Mouse (Mus musculus) gastrocnemius, postnatal 36 days (tissue): ENCODE data around the gene Samd1. TPM values are rescaled to one million over a fixed set of nuclear protein-coding genes. Genes with fewer than 3 reads are reported as not detected.

ENCODE experiments used
- DNase-seq, 2 experiments: peaks; one replicate each; pipeline ENCODE4 v3.0.0; 2022
- intact Hi-C: fragments of 180-260 bp; cut with DNase I; formaldehyde crosslinking; loops from one replicate; pipeline ENCODE4 v1.15.1; 2025
- long read RNA-seq, 2 experiments: library from polyadenylated mRNA; stranded (forward); transcript quantifications; one replicate each; pipeline ENCODE4 v2.0.0; 2021
- total RNA-seq, 2 experiments: library from RNA; stranded (reverse); gene quantifications; 2 replicates each; pipeline ENCODE4 v1.2.3; 2021

The Samd1 gene
- total RNA-seq, result 10 to 100 TPM; 13.0 TPM
- long read RNA-seq, experiment 1, partial matches to known transcripts, result 2 of 2 reads
- long read RNA-seq, experiment 1, other reads (novel, unspliced or antisense), result 0 of 2 reads
- long read RNA-seq, experiment 2, partial matches to known transcripts, result 1 of 3 reads
- long read RNA-seq, experiment 2, other reads (novel, unspliced or antisense), result 0 of 3 reads

DNA sequence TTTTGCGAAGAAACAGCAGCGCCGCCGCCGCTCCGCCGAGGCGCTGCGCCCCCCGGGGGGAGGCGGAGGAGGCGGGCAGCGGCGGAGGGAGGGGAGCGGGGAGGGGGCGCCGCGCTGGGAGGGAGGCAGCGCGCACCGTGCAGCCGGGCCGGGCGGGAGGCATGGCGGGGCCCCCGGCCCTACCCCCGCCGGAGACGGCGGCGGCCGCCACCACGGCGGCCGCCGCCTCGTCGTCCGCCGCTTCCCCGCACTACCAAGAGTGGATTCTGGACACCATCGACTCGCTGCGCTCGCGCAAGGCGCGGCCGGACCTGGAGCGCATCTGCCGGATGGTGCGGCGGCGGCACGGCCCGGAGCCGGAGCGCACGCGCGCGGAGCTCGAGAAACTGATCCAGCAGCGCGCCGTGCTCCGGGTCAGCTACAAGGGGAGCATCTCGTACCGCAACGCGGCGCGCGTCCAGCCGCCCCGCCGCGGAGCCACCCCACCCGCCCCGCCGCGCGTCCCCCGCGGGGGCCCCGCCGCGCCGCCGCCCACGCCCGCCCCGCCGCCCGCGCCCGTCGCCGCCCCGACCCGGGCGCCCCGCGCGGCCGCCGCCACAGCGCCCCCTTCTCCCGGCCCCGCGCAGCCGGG is at the start of gene Samd1:
Samd1 (plus strand) TSS at position 162 of the 631 bp plus-strand sequence.
- intact Hi-C loops, result no loop called here

DNA sequence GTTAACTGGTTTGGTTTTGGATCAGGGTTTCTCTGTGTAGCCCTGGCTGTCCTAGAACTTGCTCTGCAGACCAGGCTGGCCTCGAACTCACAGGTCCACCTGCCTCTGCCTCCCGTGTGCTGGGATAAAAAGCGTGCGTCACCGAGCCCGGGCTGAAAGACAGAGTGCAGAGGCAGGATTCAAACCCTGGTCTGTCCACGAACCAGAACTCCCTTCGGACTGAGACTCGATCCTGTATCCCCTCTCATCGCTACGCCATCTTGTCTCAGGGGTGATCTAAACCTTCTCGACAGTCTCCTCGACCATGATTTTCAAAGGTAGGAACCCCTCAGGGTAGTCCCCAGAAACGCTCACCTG is 42.7 kb upstream of the Samd1 start:
- intact Hi-C loops, result loop anchor here (5.0 to 10.0 kb wide), 3 partner anchors 57 to 292 kb away; no protein-coding TSS in a partner anchor

More for the DNA sequence above, at the start of gene Samd1:
- peak; percentile 23 to 47 for DNase-seq

DNA sequence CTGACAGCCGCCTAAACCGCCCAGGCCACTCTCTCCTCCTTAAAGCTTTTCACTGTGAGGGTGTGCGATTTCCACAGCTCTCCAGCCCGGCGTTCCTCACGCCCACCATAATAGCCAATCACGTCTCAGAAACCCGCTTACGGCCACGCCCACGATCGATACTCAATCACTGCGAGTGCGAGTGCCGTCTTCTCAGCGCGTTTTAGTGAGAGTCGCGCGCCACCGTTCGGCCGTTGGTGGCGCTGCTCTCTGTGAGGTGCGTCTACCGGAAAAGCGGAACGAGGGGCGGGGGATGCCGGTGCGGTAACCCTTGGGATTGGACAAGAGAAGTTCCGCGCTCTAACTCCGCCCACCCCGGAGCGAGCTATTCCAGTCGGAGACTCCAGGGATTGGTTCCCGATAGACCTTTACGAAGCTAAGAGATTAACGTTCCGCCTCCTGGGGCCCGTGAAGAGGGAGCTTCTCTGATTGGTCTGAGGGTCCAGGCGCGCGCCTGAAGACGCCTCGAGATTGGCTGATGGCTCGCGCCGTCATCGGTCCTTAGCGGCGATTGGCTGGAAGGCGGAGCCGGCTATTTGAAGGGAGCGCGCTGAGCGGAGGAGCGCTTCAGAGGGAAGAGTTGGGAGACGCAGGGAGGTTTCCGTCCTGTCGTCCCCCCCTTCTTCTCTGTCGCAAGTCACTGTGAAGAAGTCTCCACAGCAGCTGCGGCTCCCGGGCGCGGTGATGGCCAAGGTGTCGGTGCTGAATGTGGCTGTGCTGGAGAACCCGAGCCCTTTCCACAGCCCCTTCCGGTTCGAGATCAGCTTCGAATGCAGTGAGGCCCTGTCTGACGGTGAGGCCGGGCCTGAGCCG is 42.1 kb upstream of the Samd1 start, which contains the start of the genes Gm10644 and Asf1b:
Gm10644 (minus strand) TSS at position 100 of the 852 bp plus-strand sequence.
Asf1b (plus strand) TSS at position 402 of the 852 bp plus-strand sequence.
- intact Hi-C loops, result loop anchor here (5.0 to 10.0 kb wide), 3 partner anchors 58 to 293 kb away; no protein-coding TSS in a partner anchor
- peak; percentile 92 to 97 for DNase-seq

More for the DNA sequence above, 42.7 kb upstream of the Samd1 start:
- no peak for DNase-seq

GRCm38 (mm10) chr8:83955958-83956218 is 41.6 kb upstream of the Samd1 start:
- intact Hi-C loops, result loop anchor here (5.0 to 10.0 kb wide), 3 partner anchors 59 to 294 kb away; no protein-coding TSS in a partner anchor
- no peak for DNase-seq

DNA sequence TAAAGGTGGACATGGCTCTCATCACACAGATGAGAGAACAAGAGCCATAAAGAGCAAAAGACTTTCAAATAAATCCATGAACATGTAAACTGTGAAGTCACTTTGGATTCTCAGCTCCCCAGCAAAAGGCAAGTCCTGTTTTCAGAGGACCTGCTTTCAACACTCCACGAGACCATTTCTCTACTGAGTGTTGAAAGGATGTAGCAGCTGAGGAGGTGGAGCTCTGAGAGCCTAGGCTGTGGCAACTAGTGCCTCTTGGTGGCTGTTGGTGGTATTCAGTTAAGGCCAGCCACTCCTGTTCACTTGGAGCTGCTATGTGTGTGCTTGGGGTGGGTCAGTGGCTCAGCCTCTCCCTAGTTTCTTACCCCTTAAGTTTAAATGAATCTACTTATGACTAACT is 40.7 kb upstream of the Samd1 start:
- intact Hi-C loops, result loop anchor here (5.0 to 10.0 kb wide), 3 partner anchors 59 to 294 kb away; no protein-coding TSS in a partner anchor
- no peak for DNase-seq

DNA sequence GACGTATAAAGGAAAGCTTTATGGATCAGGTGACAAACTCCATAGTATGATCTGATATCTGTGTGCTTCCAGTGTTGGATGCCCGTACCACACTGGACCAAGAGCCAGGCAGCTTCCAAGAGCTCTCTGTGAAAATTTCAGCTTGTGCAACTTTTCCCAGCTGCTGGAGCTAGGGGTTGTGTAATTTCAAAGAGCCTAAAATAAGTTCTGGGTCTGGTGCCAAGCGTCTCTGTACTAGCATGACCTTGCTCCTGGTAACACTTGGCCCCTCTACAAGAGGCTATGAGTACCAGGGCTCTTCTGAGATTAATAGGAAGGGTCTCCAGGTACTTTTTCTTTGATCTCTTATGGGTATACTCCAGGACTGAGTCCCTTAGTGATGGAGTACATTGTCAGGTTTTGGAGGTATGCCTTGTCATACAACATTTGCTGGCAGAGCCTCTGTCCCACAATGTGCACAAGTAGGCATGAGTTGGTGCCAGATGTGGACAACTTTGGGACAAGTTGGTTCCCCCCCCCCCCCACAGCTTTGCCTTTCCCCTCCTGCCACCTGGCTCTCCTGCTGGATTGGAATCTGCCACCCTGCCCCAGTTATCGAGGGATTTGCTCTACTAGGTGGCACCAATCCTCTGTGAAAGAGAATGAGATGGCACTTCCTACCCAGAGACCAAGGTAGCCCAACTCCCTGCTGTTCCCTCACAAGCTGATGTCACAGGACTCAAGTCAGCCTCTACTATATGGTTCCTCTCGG is 33.3 kb upstream of the Samd1 start:
- intact Hi-C loops, result no loop called here
- no peak for DNase-seq

- intact Hi-C loops, result no loop called here
- no peak for DNase-seq
Measured at GRCm38 (mm10) chr8:83967701-83968100, 29.8 kb upstream of the Samd1 start.

GRCm38 (mm10) chr8:83971121-83971520 is 26.4 kb upstream of the Samd1 start:
- intact Hi-C loops, result no loop called here
- DNase-seq, result no peak

DNA sequence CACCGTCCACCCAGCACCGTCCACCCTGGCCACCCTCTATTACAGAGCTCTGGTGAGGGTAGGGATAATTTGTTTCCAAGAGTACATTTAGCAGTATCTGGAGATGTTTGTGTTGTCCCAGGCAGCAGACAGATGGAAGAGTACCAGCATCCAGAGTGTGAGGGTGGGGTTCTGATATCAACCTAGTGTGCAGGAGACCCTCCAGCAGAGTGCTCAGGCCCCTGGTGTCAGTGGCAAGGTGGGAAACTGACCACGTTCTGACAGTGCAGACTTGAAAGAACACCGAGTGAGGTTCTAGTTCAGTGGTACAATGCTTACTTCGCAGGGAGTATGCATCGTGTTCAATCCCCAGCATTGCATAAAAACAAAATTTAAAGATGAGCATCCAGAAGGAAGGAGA is 25.8 kb upstream of the Samd1 start:
- DNase-seq, result no peak
- intact Hi-C loops, result no loop called here

- DNase-seq, result peak; percentile 92 to 98
- intact Hi-C loops, result no loop called here
Measured at GRCm38 (mm10) chr8:83972150-83973120, 25.0 kb upstream of the Samd1 start, which contains the start of gene Prkaca. TSS of gene Prkaca (plus strand) at chr8:83972993.

- intact Hi-C loops, result no loop called here
- no peak for DNase-seq
Measured at GRCm38 (mm10) chr8:83973161-83974031, 24.1 kb upstream of the Samd1 start.

- intact Hi-C loops, result no loop called here
- no peak for DNase-seq
Measured at GRCm38 (mm10) chr8:83974521-83974920, 23.0 kb upstream of the Samd1 start.

- no peak for DNase-seq
- intact Hi-C loops, result no loop called here
Measured at GRCm38 (mm10) chr8:83976101-83976630, 21.3 kb upstream of the Samd1 start.

DNA sequence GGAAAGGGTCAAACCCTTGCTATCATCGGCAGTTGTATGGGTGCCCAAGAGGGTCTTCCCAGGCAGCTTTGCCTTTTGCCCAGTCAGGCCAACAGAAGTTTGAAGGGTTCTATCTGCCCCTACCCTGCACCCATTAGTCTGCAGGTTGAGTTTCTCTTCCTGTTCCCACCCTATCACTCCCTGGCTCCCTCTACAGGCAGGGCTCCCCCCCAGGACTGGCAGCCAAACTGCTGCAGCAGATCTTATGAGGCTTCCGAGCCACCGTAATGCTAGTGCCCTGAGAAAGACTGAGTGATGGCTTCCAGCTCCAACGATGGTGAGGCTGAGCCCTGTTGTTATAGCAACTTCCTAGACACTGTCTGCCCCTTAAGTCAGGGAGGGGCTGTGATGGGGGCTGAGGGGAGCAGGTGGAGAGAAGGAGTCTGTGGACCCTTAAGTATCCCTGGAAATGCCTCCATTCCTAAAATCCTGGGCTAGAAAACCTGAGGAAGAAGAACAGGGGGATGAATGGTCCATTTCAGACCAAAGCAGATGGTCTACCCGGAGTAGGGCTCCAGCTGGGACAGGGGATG is 20.6 kb upstream of the Samd1 start:
- DNase-seq, result no peak
- intact Hi-C loops, result no loop called here

DNA sequence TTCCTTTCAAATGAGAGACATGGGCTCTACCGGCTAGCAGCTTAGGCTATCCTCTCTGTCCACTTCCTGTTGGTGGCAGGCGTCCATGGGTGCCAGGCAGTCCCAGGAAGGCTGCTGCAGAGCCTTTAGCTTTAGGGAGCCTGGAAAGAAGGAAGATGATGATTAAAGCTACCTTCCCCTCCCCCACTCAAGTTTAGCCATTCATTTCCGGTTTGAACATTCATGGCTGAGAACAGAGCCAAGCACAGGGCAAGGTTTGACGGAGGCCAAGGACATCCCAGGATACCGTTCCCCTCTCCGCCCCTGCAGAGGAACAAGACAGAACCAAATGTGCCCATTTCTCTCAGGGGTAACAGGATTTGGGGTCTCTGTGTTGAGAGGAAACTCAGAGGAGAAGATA is 19.8 kb upstream of the Samd1 start:
- intact Hi-C loops, result no loop called here
- no peak for DNase-seq

- no peak for DNase-seq
- intact Hi-C loops, result no loop called here
Measured at GRCm38 (mm10) chr8:83978200-83978599, 19.3 kb upstream of the Samd1 start.

- intact Hi-C loops, result no loop called here
- DNase-seq, result peak in 1 of 2 experiments; percentile 50
Measured at GRCm38 (mm10) chr8:83980250-83980649, 17.2 kb upstream of the Samd1 start.

GRCm38 (mm10) chr8:83980845-83981244 is 16.6 kb upstream of the Samd1 start:
- intact Hi-C loops, result no loop called here
- DNase-seq, result peak; percentile 56 to 74
